Mouse (Mus musculus) liver, postnatal 0 days (tissue): ENCODE results near the gene Scn1b. TPM values are rescaled to one million over a fixed set of nuclear protein-coding genes. Genes with fewer than 3 reads are reported as not detected.

Source experiments
- ATAC-seq: fragments of 200-750 bp; cut with Nextera tagmentation; 2 replicates; pipeline ENCODE4 v1.8.0; 2017; ENCODE audit warnings: mild to moderate bottlenecking, moderate library complexity
- DNase-seq: peaks from one replicate; pipeline ENCODE4 v3.0.0-alpha.2; 2016
- H3K27ac ChIP-seq: fragments of 300-500 bp; sonication (generic); 2 replicates; pipeline ENCODE4 v1.5.1; 2014; ENCODE audit warnings: antibody characterized with exemption, moderate library complexity, mild to moderate bottlenecking, low read depth
- H3K27me3 ChIP-seq: fragments of 300-500 bp; sonication (generic); 2 replicates; pipeline ENCODE4 v1.6.1; 2014; ENCODE audit warnings: low read length, control low read depth, mixed read lengths; ENCODE audit not compliant: insufficient read depth
- H3K36me3 ChIP-seq: fragments of 300-500 bp; sonication (generic); replicated peaks from 2 replicates; pipeline ENCODE4 v1.6.1; 2014; ENCODE audit warnings: mild to moderate bottlenecking, control low read depth, low read length, moderate library complexity, mixed read lengths; ENCODE audit not compliant: insufficient read depth
- H3K4me1 ChIP-seq: fragments of 300-500 bp; sonication (generic); 2 replicates; pipeline ENCODE4 v1.6.1; 2014; ENCODE audit warnings: antibody characterized with exemption, mild to moderate bottlenecking, control low read depth; ENCODE audit not compliant: insufficient read depth
- H3K4me2 ChIP-seq: fragments of 300-500 bp; sonication (generic); 2 replicates; pipeline ENCODE4 v1.6.1; 2014; ENCODE audit warnings: low read depth, mild to moderate bottlenecking, low read length, moderate library complexity, mixed read lengths
- H3K4me3 ChIP-seq: fragments of 300-500 bp; sonication (generic); 2 replicates; pipeline ENCODE4 v1.5.1; 2014; ENCODE audit warnings: low read depth, low read length
- H3K9ac ChIP-seq: fragments of 300-500 bp; sonication (generic); replicated peaks from 2 replicates; pipeline ENCODE4 v1.6.1; 2014; ENCODE audit warnings: mild to moderate bottlenecking, moderate library complexity
- H3K9me3 ChIP-seq: fragments of 300-500 bp; sonication (generic); 2 replicates; pipeline ENCODE4 v1.6.1; 2016; ENCODE audit warnings: mild to moderate bottlenecking, control low read depth, low read length, mixed read lengths
- CTCF ChIP-seq: sonication (generic); IDR thresholded peaks from 2 replicates; pipeline ENCODE4 v1.5.1; 2016; ENCODE audit warnings: antibody characterized with exemption, low read depth
- EP300 ChIP-seq: IDR thresholded peaks from 2 replicates; pipeline ENCODE4 v1.6.1; 2016; ENCODE audit warnings: antibody characterized with exemption, low read depth, mild to moderate bottlenecking
- WGBS: fragments of 180-500 bp; shearing (Covaris S2); extraction: QIAGEN DNeasy Blood & Tissue Kit; methylation state at CpG from one replicate; pipeline ENCODE4 v1.1.7; 2014; ENCODE audit not compliant: insufficient replicate concordance; 5-methylcytosine and 5-hydroxymethylcytosine counted together
- polyA plus RNA-seq: library from polyadenylated mRNA; unstranded; fragments of >200 nt; fragmentation: Nextera tagmentation; extraction: Ambion mirVana; gene quantifications from 2 replicates; pipeline ENCODE4 v1.2.1, GENCODE M21; 2015

Scn1b gene
- polyA plus RNA-seq, 1 experiment from 2014 or later = 2.8 TPM

GRCm38 (mm10) chr7:31082106-31082505 lies 44.7 kb downstream of the Scn1b start:
- TF ChIP-seq CTCF (no peak), EP300 (no peak)

GRCm38 (mm10) chr7:31081106-31081505 lies 45.7 kb downstream of the Scn1b start:
- no peak overlapping the region for H3K27ac ChIP-seq
- H3K4me3 ChIP-seq = no peak overlapping the region
- no peaks in the 10 kb centered on the region for H3K27me3 ChIP-seq
- no peak for DNase-seq
- H3K4me2 ChIP-seq = no peak overlapping the region
- peaks cover 15% of the 10 kb centered on the region for H3K4me1 ChIP-seq
- WGBS = 47% methylated on average over 1 of the region's 1 CpGs
- no peaks in the 10 kb centered on the region for H3K9me3 ChIP-seq
- ATAC-seq = no peak
- no peak overlapping the region for H3K9ac ChIP-seq
- TF ChIP-seq CTCF (no peak), EP300 (no peak)
- no peaks in the 10 kb centered on the region for H3K36me3 ChIP-seq

More at GRCm38 (mm10) chr7:31082106-31082505, 44.7 kb downstream of the Scn1b start:
- ATAC-seq (no peak), DNase-seq (no peak)
- Histone ChIP-seq H3K4me1 (peaks cover 15% of the 10 kb centered on the region), H3K27ac (no peak overlapping the region), H3K4me2 (no peak overlapping the region), H3K27me3 (no peaks in the 10 kb centered on the region), H3K4me3 (no peak overlapping the region), H3K36me3 (no peaks in the 10 kb centered on the region), H3K9me3 (no peaks in the 10 kb centered on the region), H3K9ac (no peak overlapping the region)

GRCm38 (mm10) chr7:31080611-31081010 lies 46.2 kb downstream of the Scn1b start:
- H3K27ac ChIP-seq = no peak overlapping the region
- H3K27me3 ChIP-seq = no peaks in the 10 kb centered on the region
- TF ChIP-seq CTCF (no peak), EP300 (no peak)
- H3K36me3 ChIP-seq = no peaks in the 10 kb centered on the region
- no peak overlapping the region for H3K4me2 ChIP-seq
- ATAC-seq (no peak), DNase-seq (no peak)
- peaks cover 15% of the 10 kb centered on the region for H3K4me1 ChIP-seq
- 68% methylated on average over 3 of the region's 3 CpGs for WGBS
- no peaks in the 10 kb centered on the region for H3K9me3 ChIP-seq
- H3K9ac ChIP-seq = no peak overlapping the region
- H3K4me3 ChIP-seq = no peak overlapping the region

GRCm38 (mm10) chr7:31079670-31080069 lies 47.1 kb downstream of the Scn1b start:
- Histone ChIP-seq H3K4me3 (no peak overlapping the region), H3K4me1 (peaks cover 11% of the 10 kb centered on the region), H3K36me3 (no peaks in the 10 kb centered on the region), H3K9me3 (no peaks in the 10 kb centered on the region), H3K27me3 (no peaks in the 10 kb centered on the region), H3K9ac (no peak overlapping the region), H3K4me2 (no peak overlapping the region), H3K27ac (no peak overlapping the region)
- TF ChIP-seq CTCF (no peak), EP300 (no peak)
- DNase-seq (no peak), ATAC-seq (peak; percentile 63)
- WGBS = 73% methylated on average over 8 of the region's 8 CpGs

- H3K4me2 ChIP-seq = no peak overlapping the region
- H3K27ac ChIP-seq = no peak overlapping the region
- H3K9ac ChIP-seq = no peak overlapping the region
- DNase-seq (no peak), ATAC-seq (peak; percentile 30; the same call in 1 of the 2 replicates)
- no peaks in the 10 kb centered on the region for H3K9me3 ChIP-seq
- H3K27me3 ChIP-seq = no peaks in the 10 kb centered on the region
- 47% methylated on average over 5 of the region's 5 CpGs for WGBS
- no peaks in the 10 kb centered on the region for H3K36me3 ChIP-seq
- peaks cover 4% of the 10 kb centered on the region for H3K4me1 ChIP-seq
- TF ChIP-seq CTCF (peak; percentile 81), EP300 (no peak)
- no peak overlapping the region for H3K4me3 ChIP-seq
Observed at GRCm38 (mm10) chr7:31077885-31078445, 48.8 kb downstream of the Scn1b start.

- no peak overlapping the region for H3K27ac ChIP-seq
- no peak overlapping the region for H3K4me3 ChIP-seq
- H3K9me3 ChIP-seq = no peaks in the 10 kb centered on the region
- no peaks in the 10 kb centered on the region for H3K36me3 ChIP-seq
- 53% methylated on average over 6 of the region's 6 CpGs for WGBS
- TF ChIP-seq EP300 (no peak), CTCF (no peak)
- no peaks in the 10 kb centered on the region for H3K4me1 ChIP-seq
- H3K27me3 ChIP-seq = no peaks in the 10 kb centered on the region
- no peak overlapping the region for H3K9ac ChIP-seq
- no peak for ATAC-seq
- no peak for DNase-seq
- H3K4me2 ChIP-seq = no peak overlapping the region
Observed at GRCm38 (mm10) chr7:31077470-31077869, 49.3 kb downstream of the Scn1b start.

- 42% methylated on average over 5 of the region's 5 CpGs for WGBS
- Histone ChIP-seq H3K4me1 (no peaks in the 10 kb centered on the region), H3K27me3 (no peaks in the 10 kb centered on the region), H3K27ac (no peak within 1 kb of the TSS), H3K4me3 (no peak within 1 kb of the TSS), H3K9me3 (no peaks in the 10 kb centered on the region), H3K36me3 (no peaks in the 10 kb centered on the region), H3K9ac (no peak within 1 kb of the TSS), H3K4me2 (no peak within 1 kb of the TSS)
- DNase-seq (no peak), ATAC-seq (no peak)
- TF ChIP-seq EP300 (no peak), CTCF (no peak)
Observed at GRCm38 (mm10) chr7:31076492-31076891, 50.3 kb downstream of the Scn1b start, which contains the start of gene Fxyd3. Gene Fxyd3 (minus strand): TSS chr7:31076704.
